In the genomic region with DNA sequence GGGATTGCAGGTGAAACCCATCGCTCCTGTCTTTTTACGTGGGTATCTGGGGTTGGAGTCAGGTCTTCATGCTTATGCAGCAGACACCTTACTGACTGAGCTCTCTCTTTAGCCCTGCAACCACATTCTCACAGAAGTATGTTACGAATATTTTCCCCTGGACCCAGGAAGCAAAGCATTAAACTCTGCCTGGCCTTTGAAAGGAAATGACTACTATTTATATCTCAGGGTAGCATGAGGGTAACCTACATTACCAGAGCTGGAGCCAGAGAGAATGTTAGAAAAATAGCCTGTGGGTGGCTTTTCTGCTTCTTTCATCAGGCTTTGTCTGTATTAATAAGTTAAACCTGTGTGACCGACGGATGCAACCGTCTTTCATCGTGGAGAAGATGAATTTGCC, we compare ENCODE assay signal across 15 mouse cellular contexts. TPM values are rescaled to one million over a fixed set of nuclear protein-coding genes. Genes with fewer than 3 reads are reported as not detected.
A peak's percentile ranks its signal among the peaks of the same experiment; 100 is the strongest.
DNase-seq lines count a peak whose midpoint lies in the region; ATAC-seq and TF ChIP-seq lines count a peak whose summit lies in the region.
"Had no signal": no experiment of that assay in that cellular context is flagged by ENCODE, and none has a peak within 500 bp of the region (broad histone marks: within the 10 kb centered on the region; RNA-seq: fewer than 3 reads in every experiment).

No protein-coding gene starts in this region.

- no peak for TF ChIP-seq CTCF in layer of hippocampus, adult 2 months (conservative IDR thresholded peaks at IDR 0.05)
- no peak for TF ChIP-seq CTCF in MEL (IDR thresholded peaks at IDR 0.05 in 2 of 3, conservative IDR thresholded peaks at IDR 0.05 in 1 of 3; ENCODE audit: control insufficient read depth in 1 of 3, insufficient read depth in 1 of 3, low read depth in 2 of 3, low read length in 3 of 3, poor library complexity in 1 of 3, severe bottlenecking in 1 of 3)

- peak; percentile 30 for DNase-seq in forebrain, embryonic 11.5 days (ENCODE audit: low spot score)
- DNase-seq in forebrain, embryonic 10.5 days (ENCODE audit: extremely low spot score, low spot score), result no peak
- no peak for DNase-seq in layer of hippocampus, adult 2 months (ENCODE audit: low spot score in 2 of 2)
- no peak for DNase-seq in layer of hippocampus, adult 18-20 months (ENCODE audit: low spot score in 2 of 2)
- DNase-seq in MEL (ENCODE audit: low read depth, low spot score), result no peak
- DNase-seq in cerebellum, postnatal 36 days, result no peak
- no peak for DNase-seq in adrenal gland, adult 8-10 months
- DNase-seq: adrenal gland, postnatal 14 days; cerebellum, adult 8-10 months; kidney, adult 11 months had no signal

- 77% methylated on average over 7 of the region's 7 CpGs for WGBS in forebrain, embryonic 11.5 days
- 77% methylated on average over 7 of the region's 7 CpGs for WGBS in forebrain, embryonic 10.5 days
- WGBS in liver, embryonic 15.5 days (ENCODE audit: insufficient replicate concordance), result 42% methylated on average over 7 of the region's 7 CpGs

- H3K4me3 ChIP-seq in forebrain, embryonic 11.5 days (ENCODE audit: low read depth, low read length), result no peak overlapping the region
- no peak overlapping the region for H3K4me3 ChIP-seq in forebrain, embryonic 10.5 days
- H3K4me3 ChIP-seq in layer of hippocampus, adult 2 months, result no peak overlapping the region
- H3K4me3 ChIP-seq in MEL (ENCODE audit: control insufficient read depth in 1 of 2, insufficient read depth in 1 of 2, low read depth in 2 of 2, low read length in 2 of 2), result no peak overlapping the region
- no peak overlapping the region for H3K4me3 ChIP-seq in liver, embryonic 15.5 days (replicated peaks)
- H3K4me3 ChIP-seq: midbrain, embryonic 12.5 days; neural tube, embryonic 15.5 days; stomach, embryonic 15.5 days had no signal

- H3K4me2 ChIP-seq in forebrain, embryonic 11.5 days (ENCODE audit: low read depth, low read length, severe bottlenecking), result no peak overlapping the region
- no peak overlapping the region for H3K4me2 ChIP-seq in liver, embryonic 15.5 days
- H3K4me2 ChIP-seq: midbrain, embryonic 12.5 days; neural tube, embryonic 15.5 days; stomach, embryonic 15.5 days had no signal

- ATAC-seq in forebrain, embryonic 11.5 days (replicated peaks; ENCODE audit: low FRiP score), result no peak
- ATAC-seq in liver, embryonic 15.5 days (ENCODE audit: insufficient read depth), result no peak
- ATAC-seq: Patski had no signal

- no peak for TF ChIP-seq RAD21 in MEL (IDR thresholded peaks at IDR 0.05; ENCODE audit: low read depth, low read length)

- no peak for TF ChIP-seq POLR2A in MEL (IDR thresholded peaks at IDR 0.05; ENCODE audit: control insufficient read depth in 1 of 2, insufficient read depth in 1 of 2, low read depth in 1 of 2, low read length in 2 of 2, poor library complexity in 1 of 2)

- TF ChIP-seq EP300 in MEL (IDR thresholded peaks at IDR 0.05; ENCODE audit: low read depth in 1 of 2, low read length in 2 of 2), result no peak

- peaks cover 64% of the 10 kb centered on the region for H3K79me2 ChIP-seq in MEL (ENCODE audit: control insufficient read depth, insufficient read depth, low read length, poor library complexity)

- no peak overlapping the region for H3K9ac ChIP-seq in forebrain, embryonic 11.5 days (ENCODE audit: low read length)
- no peak overlapping the region for H3K9ac ChIP-seq in MEL (ENCODE audit: control insufficient read depth, low read depth, low read length, poor library complexity, severe bottlenecking)
- H3K9ac ChIP-seq in liver, embryonic 15.5 days, result no peak overlapping the region
- H3K9ac ChIP-seq: midbrain, embryonic 12.5 days; neural tube, embryonic 15.5 days; stomach, embryonic 15.5 days had no signal

- no peaks in the 10 kb centered on the region for H3K36me3 ChIP-seq in forebrain, embryonic 11.5 days (ENCODE audit: control insufficient read depth, insufficient read depth, low read length)
- H3K36me3 ChIP-seq in forebrain, embryonic 10.5 days (replicated peaks), result 0 out of 2 replicates have a peak, but pooled peaks cover 5% of the 10 kb centered on the region
- peaks cover 5 to 53% of the 10 kb centered on the region in 2 experiments for H3K36me3 ChIP-seq in MEL (ENCODE audit: control insufficient read depth in 1 of 2, insufficient read depth in 2 of 2, low read length in 2 of 2)
- peaks cover 26% of the 10 kb centered on the region for H3K36me3 ChIP-seq in liver, embryonic 15.5 days (replicated peaks)
- H3K36me3 ChIP-seq: stomach, embryonic 15.5 days had no signal

- no peaks in the 10 kb centered on the region for H3K27me3 ChIP-seq in forebrain, embryonic 11.5 days (ENCODE audit: control insufficient read depth, insufficient read depth, low read length)
- peaks cover 2% of the 10 kb centered on the region for H3K27me3 ChIP-seq in forebrain, embryonic 10.5 days (ENCODE audit: poor library complexity, severe bottlenecking)
- H3K27me3 ChIP-seq in MEL (ENCODE audit: control insufficient read depth in 1 of 2, insufficient read depth in 2 of 2, low read length in 2 of 2), result no peaks in the 10 kb centered on the region
- no peaks in the 10 kb centered on the region for H3K27me3 ChIP-seq in liver, embryonic 15.5 days
- H3K27me3 ChIP-seq: neural tube, embryonic 15.5 days; Patski; stomach, embryonic 15.5 days had no signal

- H3K4me1 ChIP-seq in forebrain, embryonic 11.5 days (replicated peaks; ENCODE audit: control insufficient read depth, insufficient read depth, low read length), result peaks cover 10% of the 10 kb centered on the region
- peaks cover 33% of the 10 kb centered on the region for H3K4me1 ChIP-seq in forebrain, embryonic 10.5 days
- peaks cover 12 to 37% of the 10 kb centered on the region in 2 experiments for H3K4me1 ChIP-seq in MEL (ENCODE audit: control insufficient read depth in 1 of 2, insufficient read depth in 2 of 2, low read length in 2 of 2)
- H3K4me1 ChIP-seq in liver, embryonic 15.5 days (replicated peaks), result peaks cover 89% of the 10 kb centered on the region

- H3K27ac ChIP-seq in forebrain, embryonic 11.5 days (ENCODE audit: low read depth, low read length), result no peak overlapping the region
- H3K27ac ChIP-seq in forebrain, embryonic 10.5 days, result no peak overlapping the region
- 0 out of 2 replicates have a peak overlapping the region, but pooled peaks have one; percentile 18 for H3K27ac ChIP-seq in layer of hippocampus, adult 2 months
- peak overlapping the region; percentile 11 for H3K27ac ChIP-seq in MEL (ENCODE audit: control insufficient read depth, low read depth, low read length)
- peak overlapping the region; percentile 48; the same call in 1 of the 2 replicates for H3K27ac ChIP-seq in liver, embryonic 15.5 days (replicated peaks)
- H3K27ac ChIP-seq: midbrain, embryonic 12.5 days; neural tube, embryonic 15.5 days; stomach, embryonic 15.5 days had no signal

- no peaks in the 10 kb centered on the region for H3K9me3 ChIP-seq in forebrain, embryonic 11.5 days (ENCODE audit: control insufficient read depth, low read length)
- H3K9me3 ChIP-seq in forebrain, embryonic 10.5 days, result no peaks in the 10 kb centered on the region
- no peaks in the 10 kb centered on the region for H3K9me3 ChIP-seq in MEL (replicated peaks; ENCODE audit: insufficient read depth, low read length)
- no peaks in the 10 kb centered on the region for H3K9me3 ChIP-seq in liver, embryonic 15.5 days (replicated peaks)
- H3K9me3 ChIP-seq: midbrain, embryonic 12.5 days; neural tube, embryonic 15.5 days; stomach, embryonic 15.5 days had no signal

RNA-seq across cellular contexts. Expression of a gene that starts 13.9 kb away (rescaled TPM):
- 34.1 and 36.8 TPM in 2 replicates for polyA plus RNA-seq in forebrain, embryonic 11.5 days (2014; fragmentation: Nextera tagmentation; extraction: Ambion mirVana)
- 28.8 and 29.4 TPM in 2 replicates for polyA plus RNA-seq in forebrain, embryonic 10.5 days (2016; fragmentation: Nextera tagmentation; extraction: Ambion mirVana)
- 10 to 100 TPM; 43.6 to 51.2 TPM for total RNA-seq in layer of hippocampus, adult 2 months (2021)
- 10 to 100 TPM; 42.9 to 47.1 TPM for total RNA-seq in layer of hippocampus, adult 18-20 months (2021)
- 27.7 and 28.6 TPM in 2 replicates for total RNA-seq in MEL (2012; rRNA removed)
- 10 to 100 TPM in 1 of 2 experiments, not detected in 1; 52.5 TPM for polyA plus RNA-seq in MEL (2012; ENCODE audit: insufficient read depth in 1 of 2, insufficient read length in 2 of 2, low read depth in 1 of 2, low replicate concordance in 2 of 2, missing spikeins in 1 of 2)
- polyA plus RNA-seq in liver, embryonic 15.5 days (2015; fragmentation: Nextera tagmentation; extraction: Ambion mirVana), result 38.1 and 38.3 TPM in 2 replicates
- 10 to 100 TPM; 24.9 to 36.2 (median 29.7) TPM for total RNA-seq in adrenal gland, adult 8-10 months (2022)

RNA-seq across cellular contexts. Expression of a gene that starts 41.0 kb away (rescaled TPM):
- polyA plus RNA-seq in forebrain, embryonic 11.5 days (2014; fragmentation: Nextera tagmentation; extraction: Ambion mirVana), result 218 and 220 TPM in 2 replicates
- 260 and 269 TPM in 2 replicates for polyA plus RNA-seq in forebrain, embryonic 10.5 days (2016; fragmentation: Nextera tagmentation; extraction: Ambion mirVana)
- total RNA-seq in layer of hippocampus, adult 2 months (2021), result 10 to 100 TPM; 35.1 to 35.7 TPM
- 10 to 100 TPM; 35.0 TPM for total RNA-seq in layer of hippocampus, adult 18-20 months (2021)
- total RNA-seq in MEL (2012; rRNA removed), result 136 and 144 TPM in 2 replicates
- 100 to 1,000 TPM; 127 to 295 TPM for polyA plus RNA-seq in MEL (2012; ENCODE audit: insufficient read depth in 1 of 2, insufficient read length in 2 of 2, low read depth in 1 of 2, low replicate concordance in 2 of 2, missing spikeins in 1 of 2)
- polyA plus RNA-seq in liver, embryonic 15.5 days (2015; fragmentation: Nextera tagmentation; extraction: Ambion mirVana), result 53.9 and 58.2 TPM in 2 replicates
- 10 to 100 TPM; 33.5 to 42.5 (median 37.2) TPM for total RNA-seq in adrenal gland, adult 8-10 months (2022)

RNA-seq across cellular contexts. Expression of a gene that starts 46.4 kb away (rescaled TPM):
- polyA plus RNA-seq in forebrain, embryonic 11.5 days (2014; fragmentation: Nextera tagmentation; extraction: Ambion mirVana), result 14.7 and 15.4 TPM in 2 replicates
- polyA plus RNA-seq in forebrain, embryonic 10.5 days (2016; fragmentation: Nextera tagmentation; extraction: Ambion mirVana), result 20.4 and 22.3 TPM in 2 replicates
- total RNA-seq in layer of hippocampus, adult 2 months (2021), result 10 to 100 TPM; 24.6 to 24.8 TPM
- total RNA-seq in layer of hippocampus, adult 18-20 months (2021), result 10 to 100 TPM; 26.0 to 29.3 TPM
- total RNA-seq in MEL (2012; rRNA removed), result 15.5 and 17.8 TPM in 2 replicates
- 10 to 100 TPM; 28.9 to 37.8 TPM for polyA plus RNA-seq in MEL (2012; ENCODE audit: insufficient read depth in 1 of 2, insufficient read length in 2 of 2, low read depth in 1 of 2, low replicate concordance in 2 of 2, missing spikeins in 1 of 2)
- 11.8 and 12.4 TPM in 2 replicates for polyA plus RNA-seq in liver, embryonic 15.5 days (2015; fragmentation: Nextera tagmentation; extraction: Ambion mirVana)
- 10 to 100 TPM; 24.8 to 33.8 (median 28.5) TPM for total RNA-seq in adrenal gland, adult 8-10 months (2022)

RNA-seq across cellular contexts. Expression of a gene that starts 55.0 kb away (rescaled TPM):
- polyA plus RNA-seq in forebrain, embryonic 11.5 days (2014; fragmentation: Nextera tagmentation; extraction: Ambion mirVana), result 5.5 and 6.4 TPM in 2 replicates
- polyA plus RNA-seq in forebrain, embryonic 10.5 days (2016; fragmentation: Nextera tagmentation; extraction: Ambion mirVana), result 5.5 and 8.7 TPM in 2 replicates
- total RNA-seq in layer of hippocampus, adult 2 months (2021), result 1 to 10 TPM; 1.4 to 1.5 TPM
- 1 to 10 TPM; 1.2 to 1.4 TPM for total RNA-seq in layer of hippocampus, adult 18-20 months (2021)
- total RNA-seq in MEL (2012; rRNA removed), result 5.6 TPM in 2 replicates
- 10 to 100 TPM in 1 of 2 experiments, not detected in 1; 13.8 TPM for polyA plus RNA-seq in MEL (2012; ENCODE audit: insufficient read depth in 1 of 2, insufficient read length in 2 of 2, low read depth in 1 of 2, low replicate concordance in 2 of 2, missing spikeins in 1 of 2)
- polyA plus RNA-seq in liver, embryonic 15.5 days (2015; fragmentation: Nextera tagmentation; extraction: Ambion mirVana), result 1.9 and 2.1 TPM in 2 replicates
- total RNA-seq in adrenal gland, adult 8-10 months (2022), result 10 to 100 TPM in 2 of 4 experiments, 1 to 10 TPM in 2; 5.5 to 12.8 (median 8.9) TPM

Comparison
In these comparisons a context has a peak if more than half of its experiments do, and no peak if none do; other contexts are left out.
1. H3K27ac ChIP-seq: peak in layer of hippocampus, adult 2 months (single experiment), MEL (single experiment) and liver, embryonic 15.5 days (single experiment); none in forebrain, embryonic 11.5 days (single experiment) and forebrain, embryonic 10.5 days (single experiment).